In the genomic region with DNA sequence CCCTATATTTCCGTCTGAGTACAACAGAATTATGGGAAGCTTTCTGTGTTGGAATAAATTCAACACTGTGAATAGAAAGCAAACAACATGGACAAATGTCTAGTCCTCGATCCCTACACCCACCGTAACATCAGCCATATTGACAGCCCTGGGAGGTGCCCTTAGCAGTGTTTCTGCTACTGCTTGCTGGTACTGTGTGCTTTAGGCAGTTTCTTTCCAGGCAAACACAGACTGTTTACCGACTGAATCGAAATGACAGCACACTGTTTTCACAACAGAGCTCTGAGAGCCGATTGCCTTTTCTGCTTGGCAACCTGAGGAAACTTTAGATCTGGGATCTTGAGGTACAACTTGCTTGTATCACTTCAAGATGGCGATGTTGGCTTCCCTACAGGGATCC, we compare ENCODE assay signal across 22 mouse cellular contexts. TPM values are rescaled to one million over a fixed set of nuclear protein-coding genes. Genes with fewer than 3 reads are reported as not detected.
"Had no signal": no experiment of that assay in that cellular context is flagged by ENCODE, and none has a peak within 500 bp of the region (broad histone marks: within the 10 kb centered on the region; RNA-seq: fewer than 3 reads in every experiment).

No protein-coding gene starts in this region.

- ATAC-seq: midbrain, embryonic 13.5 days; midbrain, embryonic 15.5 days had no signal

- DNase-seq: liver, embryonic 13.5 days; lung, adult 18-20 months; lung, embryonic 14.5 days; lung, postnatal 10 days; lung, postnatal 4 days; retina, postnatal 1 day; right cerebral cortex, adult 18-20 months; right cerebral cortex, postnatal 25 days; right cerebral cortex, postnatal 4 days; spleen, adult 18-20 months; thymus, adult 18-20 months; thymus, postnatal 14 days; thymus, postnatal 36 days had no signal

- H3K9ac ChIP-seq: liver, embryonic 13.5 days; lung, embryonic 14.5 days; midbrain, embryonic 13.5 days; midbrain, embryonic 15.5 days; neural tube, embryonic 13.5 days; neural tube, embryonic 15.5 days; stomach, embryonic 15.5 days had no signal

- H3K4me3 ChIP-seq: liver, embryonic 13.5 days; midbrain, embryonic 10.5 days; midbrain, embryonic 13.5 days; midbrain, embryonic 15.5 days; myocyte; neural tube, embryonic 13.5 days; neural tube, embryonic 15.5 days; stomach, embryonic 15.5 days had no signal

- H3K27me3 ChIP-seq: liver, embryonic 13.5 days; midbrain, embryonic 13.5 days; midbrain, embryonic 15.5 days; neural tube, embryonic 13.5 days; neural tube, embryonic 15.5 days; stomach, embryonic 15.5 days had no signal

- H3K9me3 ChIP-seq: liver, embryonic 13.5 days; midbrain, embryonic 10.5 days; midbrain, embryonic 13.5 days; midbrain, embryonic 15.5 days; neural tube, embryonic 13.5 days; neural tube, embryonic 15.5 days; stomach, embryonic 15.5 days had no signal

- H3K36me3 ChIP-seq: liver, embryonic 13.5 days; midbrain, embryonic 10.5 days; midbrain, embryonic 15.5 days; neural tube, embryonic 13.5 days; neural tube, embryonic 15.5 days; stomach, embryonic 15.5 days had no signal

- H3K4me1 ChIP-seq: liver, embryonic 13.5 days; stomach, embryonic 15.5 days had no signal

- H3K4me2 ChIP-seq: liver, embryonic 13.5 days; lung, embryonic 14.5 days; midbrain, embryonic 13.5 days; midbrain, embryonic 15.5 days; neural tube, embryonic 13.5 days; neural tube, embryonic 15.5 days; stomach, embryonic 15.5 days had no signal

- H3K27ac ChIP-seq: liver, embryonic 13.5 days; midbrain, embryonic 10.5 days; midbrain, embryonic 13.5 days; midbrain, embryonic 15.5 days; neural tube, embryonic 13.5 days; neural tube, embryonic 15.5 days; stomach, embryonic 15.5 days had no signal

RNA-seq across cellular contexts. Expression of a gene that starts 12.8 kb away (rescaled TPM):
- total RNA-seq: megakaryocyte, adult 5-6 weeks; megakaryocyte-erythroid progenitor cell, adult 5-6 weeks had no signal
